In the genomic region with DNA sequence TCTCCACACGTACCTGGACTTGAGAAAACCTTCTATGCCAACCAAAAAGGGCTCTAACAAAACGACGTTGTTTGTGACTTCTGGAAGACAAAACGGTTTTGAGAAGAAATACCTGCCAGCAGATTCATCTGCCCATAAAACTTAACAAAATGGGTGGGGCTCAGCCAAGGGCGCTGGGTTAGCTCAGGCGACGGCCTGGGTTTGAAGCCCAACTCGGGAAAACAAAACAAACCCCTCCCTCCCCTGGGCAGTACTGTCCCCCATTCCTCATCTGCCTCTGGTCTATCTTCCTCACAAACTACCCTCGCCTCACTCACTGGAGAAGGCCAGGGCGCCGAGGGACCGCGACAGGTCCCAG, we compare ENCODE assay signal across 8 mouse cellular contexts. TPM values are rescaled to one million over a fixed set of nuclear protein-coding genes. Genes with fewer than 3 reads are reported as not detected.
DNase-seq lines count a peak whose midpoint lies in the region; ATAC-seq and TF ChIP-seq lines count a peak whose summit lies in the region.

No protein-coding gene starts in this region.

- under 1% methylated on average over 13 of the region's 13 CpGs for WGBS in kidney, adult 2 months
- WGBS in bone marrow, adult 2 months: under 1% methylated on average over 13 of the region's 13 CpGs
- WGBS in hindbrain, embryonic 13.5 days: under 1% methylated on average over 13 of the region's 13 CpGs
- WGBS in midbrain, embryonic 13.5 days: 0% methylated on average over 13 of the region's 13 CpGs

- H3K36me3 ChIP-seq in kidney, adult 2 months (ENCODE audit: control insufficient read depth, insufficient read depth, low read length): no peaks in the 10 kb centered on the region
- no peaks in the 10 kb centered on the region for H3K36me3 ChIP-seq in hindbrain, embryonic 13.5 days
- no peaks in the 10 kb centered on the region for H3K36me3 ChIP-seq in midbrain, embryonic 13.5 days

- ATAC-seq in hindbrain, embryonic 13.5 days (ENCODE audit: low FRiP score): no peak
- ATAC-seq in midbrain, embryonic 13.5 days: no peak

- no peaks in the 10 kb centered on the region for H3K27me3 ChIP-seq in kidney, adult 2 months (replicated peaks; ENCODE audit: control insufficient read depth, insufficient read depth, low read length)
- no peaks in the 10 kb centered on the region for H3K27me3 ChIP-seq in hindbrain, embryonic 13.5 days
- H3K27me3 ChIP-seq in midbrain, embryonic 13.5 days: no peaks in the 10 kb centered on the region

- no peak for DNase-seq in kidney, adult 2 months
- no peak for DNase-seq in kidney, postnatal 4 days
- DNase-seq in left cerebral cortex, adult 8-10 months (ENCODE audit: low spot score in 2 of 2): no peak
- DNase-seq in adipocyte (ENCODE audit: low spot score): no peak
- no peak for DNase-seq in frontal cortex, postnatal 25 days (ENCODE audit: low spot score in 2 of 2)

- no peak for TF ChIP-seq CTCF in kidney, adult 2 months (conservative IDR thresholded peaks at IDR 0.05; ENCODE audit: insufficient read depth, insufficient read length, low read depth, low read length)
- no peak for TF ChIP-seq CTCF in bone marrow, adult 2 months (IDR thresholded peaks at IDR 0.05; ENCODE audit: control insufficient read depth, insufficient read depth, low read length)

- TF ChIP-seq POLR2A in kidney, adult 2 months (IDR thresholded peaks at IDR 0.05; ENCODE audit: low read depth, low read length): no peak
- 0 out of 2 replicates have a peak, but pooled peaks have one; percentile 31 for TF ChIP-seq POLR2A in bone marrow, adult 2 months (IDR thresholded peaks at IDR 0.05; ENCODE audit: borderline replicate concordance, control insufficient read depth, low read depth, low read length)

- H3K4me2 ChIP-seq in hindbrain, embryonic 13.5 days: peak overlapping the region; percentile 97
- H3K4me2 ChIP-seq in midbrain, embryonic 13.5 days (replicated peaks): peak overlapping the region; percentile 97

- H3K9me3 ChIP-seq in hindbrain, embryonic 13.5 days: no peaks in the 10 kb centered on the region
- H3K9me3 ChIP-seq in midbrain, embryonic 13.5 days: no peaks in the 10 kb centered on the region

- H3K9ac ChIP-seq in hindbrain, embryonic 13.5 days: peak overlapping the region; percentile 72
- H3K9ac ChIP-seq in midbrain, embryonic 13.5 days (replicated peaks): peak overlapping the region; percentile 66

- H3K4me1 ChIP-seq in kidney, adult 2 months (ENCODE audit: control insufficient read depth, insufficient read depth, low read length): peaks cover 11% of the 10 kb centered on the region
- H3K4me1 ChIP-seq in bone marrow, adult 2 months (ENCODE audit: control insufficient read depth, insufficient read depth, low read length): no peaks in the 10 kb centered on the region
- peaks cover 31% of the 10 kb centered on the region for H3K4me1 ChIP-seq in hindbrain, embryonic 13.5 days (replicated peaks)
- H3K4me1 ChIP-seq in midbrain, embryonic 13.5 days (replicated peaks): peaks cover 38% of the 10 kb centered on the region

- H3K27ac ChIP-seq in kidney, adult 2 months (ENCODE audit: insufficient read depth, low read depth, low read length): no peak overlapping the region
- H3K27ac ChIP-seq in bone marrow, adult 2 months (ENCODE audit: control insufficient read depth, insufficient read depth, low read depth, low read length, poor library complexity): peak overlapping the region; percentile 95
- no peak overlapping the region for H3K27ac ChIP-seq in hindbrain, embryonic 13.5 days
- H3K27ac ChIP-seq in midbrain, embryonic 13.5 days: no peak overlapping the region

- peak overlapping the region; percentile 90 for H3K4me3 ChIP-seq in kidney, adult 2 months (ENCODE audit: insufficient read depth, low read depth, low read length)
- peak overlapping the region; percentile 97 for H3K4me3 ChIP-seq in bone marrow, adult 2 months (replicated peaks; ENCODE audit: control insufficient read depth, low read depth, low read length)
- peak overlapping the region; percentile 72 for H3K4me3 ChIP-seq in hindbrain, embryonic 13.5 days
- peak overlapping the region; percentile 73 for H3K4me3 ChIP-seq in midbrain, embryonic 13.5 days (replicated peaks)

RNA-seq across cellular contexts. Expression of gene Nusap1, which starts 0.3 kb away (rescaled TPM):
- polyA plus RNA-seq in kidney, adult 2 months (2012; rRNA removed): 0.25 and 0.29 TPM in 2 replicates
- polyA plus RNA-seq in bone marrow, adult 2 months (2011; ENCODE audit: insufficient read depth, insufficient read length, low replicate concordance, missing spikeins): 62.0 and 65.0 TPM in 2 replicates
- 18.8 and 19.6 TPM in 2 replicates for polyA plus RNA-seq in hindbrain, embryonic 13.5 days (2015; fragmentation: Nextera tagmentation; extraction: Ambion mirVana)
- polyA plus RNA-seq in midbrain, embryonic 13.5 days (2015; fragmentation: Nextera tagmentation; extraction: Ambion mirVana): 35.7 and 36.4 TPM in 2 replicates
- total RNA-seq in left cerebral cortex, adult 8-10 months (2022): 1 to 10 TPM in 1 of 4 experiments, under 1 TPM in 3; 0.46 to 1.6 (median 0.56) TPM

RNA-seq across cellular contexts. Expression of gene Oip5, which starts 0.4 kb away (rescaled TPM):
- polyA plus RNA-seq in kidney, adult 2 months (2012; rRNA removed): 0.38 and 0.75 TPM in 2 replicates
- polyA plus RNA-seq in bone marrow, adult 2 months (2011; ENCODE audit: insufficient read depth, insufficient read length, low replicate concordance, missing spikeins): 13.0 and 22.2 TPM in 2 replicates
- 6.1 and 7.4 TPM in 2 replicates for polyA plus RNA-seq in hindbrain, embryonic 13.5 days (2015; fragmentation: Nextera tagmentation; extraction: Ambion mirVana)
- polyA plus RNA-seq in midbrain, embryonic 13.5 days (2015; fragmentation: Nextera tagmentation; extraction: Ambion mirVana): 12.6 and 13.5 TPM in 2 replicates
- total RNA-seq in left cerebral cortex, adult 8-10 months (2022): 1 to 10 TPM in 3 of 4 experiments, under 1 TPM in 1; 0.70 to 2.0 (median 1.1) TPM

RNA-seq across cellular contexts. Expression of gene Ndufaf1, which starts 44.8 kb away (rescaled TPM):
- polyA plus RNA-seq in kidney, adult 2 months (2012; rRNA removed): 8.1 and 13.1 TPM in 2 replicates
- polyA plus RNA-seq in bone marrow, adult 2 months (2011; ENCODE audit: insufficient read depth, insufficient read length, low replicate concordance, missing spikeins): 5.3 and 7.8 TPM in 2 replicates
- polyA plus RNA-seq in hindbrain, embryonic 13.5 days (2015; fragmentation: Nextera tagmentation; extraction: Ambion mirVana): 43.0 and 43.2 TPM in 2 replicates
- 40.8 and 41.2 TPM in 2 replicates for polyA plus RNA-seq in midbrain, embryonic 13.5 days (2015; fragmentation: Nextera tagmentation; extraction: Ambion mirVana)
- total RNA-seq in left cerebral cortex, adult 8-10 months (2022): 10 to 100 TPM; 28.7 to 31.9 (median 29.8) TPM

RNA-seq across cellular contexts. Expression of gene Rtf1, which starts 57.0 kb away (rescaled TPM):
- 7.8 and 10.9 TPM in 2 replicates for polyA plus RNA-seq in kidney, adult 2 months (2012; rRNA removed)
- 14.6 and 18.3 TPM in 2 replicates for polyA plus RNA-seq in bone marrow, adult 2 months (2011; ENCODE audit: insufficient read depth, insufficient read length, low replicate concordance, missing spikeins)
- polyA plus RNA-seq in hindbrain, embryonic 13.5 days (2015; fragmentation: Nextera tagmentation; extraction: Ambion mirVana): 71.2 and 74.3 TPM in 2 replicates
- polyA plus RNA-seq in midbrain, embryonic 13.5 days (2015; fragmentation: Nextera tagmentation; extraction: Ambion mirVana): 64.4 and 69.8 TPM in 2 replicates
- total RNA-seq in left cerebral cortex, adult 8-10 months (2022): 10 to 100 TPM; 54.9 to 58.7 (median 55.9) TPM

Comparison
In these comparisons a context has a peak if more than half of its experiments do, and no peak if none do; other contexts are left out.
1. RNA of gene Nusap1, which starts 0.3 kb away (polyA plus RNA-seq): 62.0 to 65.0 TPM in bone marrow, adult 2 months, 35.7 to 36.4 TPM in midbrain, embryonic 13.5 days and 18.8 to 19.6 TPM in hindbrain, embryonic 13.5 days; 0.25 to 0.29 TPM in kidney, adult 2 months; every median in the first group is over 10 times any median in the second.
2. Peak in every context shown above with its lines, with median percentiles within 50 percentile points of each other: H3K4me3 ChIP-seq.